Comparison of ENCODE assay signal across 8 mouse cellular contexts in genomic region chr10:68558105-68558827, GRCm38 (mm10). TPM values are rescaled to one million over a fixed set of nuclear protein-coding genes. Genes with fewer than 3 reads are reported as not detected.
DNase-seq lines count a peak whose midpoint lies in the region; ATAC-seq and TF ChIP-seq lines count a peak whose summit lies in the region.

No protein-coding gene starts in this region.

- peak; percentile 67 for ATAC-seq in forebrain, embryonic 14.5 days
- no peak for ATAC-seq in forebrain, embryonic 12.5 days (ENCODE audit: low FRiP score)

- no peak for TF ChIP-seq CTCF in gastrocnemius, adult 2 months (IDR thresholded peaks at IDR 0.05)

- no peak overlapping the region for H3K27ac ChIP-seq in forebrain, embryonic 14.5 days (ENCODE audit: low read depth, low read length)
- H3K27ac ChIP-seq in forebrain, embryonic 12.5 days: no peak overlapping the region
- H3K27ac ChIP-seq in gastrocnemius, adult 2 months: peak overlapping the region; percentile 58; the same call in 1 of the 2 replicates

- intact Hi-C loops in gastrocnemius, adult 2 months (cut with DNase I): no loop called here
- intact Hi-C loops in left cerebral cortex, postnatal 25 days (cut with DNase I): loop anchor here (5.0 kb wide), 1 partner anchor 281 kb away; the partner anchor contains the start of gene Arid5b

- no peaks in the 10 kb centered on the region for H3K27me3 ChIP-seq in forebrain, embryonic 14.5 days (replicated peaks; ENCODE audit: control insufficient read depth, insufficient read depth, low read length)
- no peaks in the 10 kb centered on the region for H3K27me3 ChIP-seq in forebrain, embryonic 12.5 days

- DNase-seq in forebrain, embryonic 14.5 days (ENCODE audit: low spot score): peak; percentile 79
- peak; percentile 16 for DNase-seq in cerebellum, adult 9-10 months
- peak; percentile 80 for DNase-seq in gastrocnemius, adult 2 months
- peak; percentile 57 to 58 for DNase-seq in kidney, adult 8-10 months
- DNase-seq in left cerebral cortex, postnatal 25 days (ENCODE audit: low spot score in 2 of 2): peak; percentile 58 to 94
- peak; percentile 70 for DNase-seq in right cerebral cortex, postnatal 25 days
- DNase-seq in MN1 (ENCODE audit: low spot score): no peak

- no peaks in the 10 kb centered on the region; the same call in 1 of the 2 replicates for H3K4me1 ChIP-seq in forebrain, embryonic 14.5 days (ENCODE audit: control insufficient read depth, insufficient read depth, low read length)
- peaks cover 4% of the 10 kb centered on the region; the same call in 1 of the 2 replicates for H3K4me1 ChIP-seq in forebrain, embryonic 12.5 days

- WGBS in forebrain, embryonic 14.5 days: 45% methylated on average over 13 of the region's 13 CpGs
- 60% methylated on average over 13 of the region's 13 CpGs for WGBS in forebrain, embryonic 12.5 days

- no peak overlapping the region for H3K9ac ChIP-seq in forebrain, embryonic 14.5 days (ENCODE audit: low read length)
- no peak overlapping the region for H3K9ac ChIP-seq in forebrain, embryonic 12.5 days

- H3K9me3 ChIP-seq in forebrain, embryonic 14.5 days (replicated peaks; ENCODE audit: control insufficient read depth, low read length): no peaks in the 10 kb centered on the region
- H3K9me3 ChIP-seq in forebrain, embryonic 12.5 days: no peaks in the 10 kb centered on the region

- no peaks in the 10 kb centered on the region for H3K36me3 ChIP-seq in forebrain, embryonic 14.5 days (ENCODE audit: control insufficient read depth, insufficient read depth, low read length)
- H3K36me3 ChIP-seq in forebrain, embryonic 12.5 days (replicated peaks): no peaks in the 10 kb centered on the region

- no peak overlapping the region for H3K4me3 ChIP-seq in forebrain, embryonic 14.5 days (ENCODE audit: low read depth, low read length)
- H3K4me3 ChIP-seq in forebrain, embryonic 12.5 days (replicated peaks): no peak overlapping the region
- H3K4me3 ChIP-seq in gastrocnemius, adult 2 months: peak overlapping the region; percentile 40

- H3K4me2 ChIP-seq in forebrain, embryonic 14.5 days (ENCODE audit: low read length): no peak overlapping the region; the same call in 1 of the 2 replicates
- no peak overlapping the region for H3K4me2 ChIP-seq in forebrain, embryonic 12.5 days

RNA-seq across cellular contexts. Expression of gene Cabcoco1, which starts 16.6 kb away (rescaled TPM):
- polyA plus RNA-seq in forebrain, embryonic 14.5 days (2014; fragmentation: Nextera tagmentation; extraction: Ambion mirVana): 1.1 and 1.2 TPM in 2 replicates
- 0.36 and 0.38 TPM in 2 replicates for polyA plus RNA-seq in forebrain, embryonic 12.5 days (2016; fragmentation: Nextera tagmentation; extraction: Ambion mirVana)
- under 1 TPM; 0.33 to 0.78 TPM for total RNA-seq in gastrocnemius, adult 2 months (2021)
- total RNA-seq in left cerebral cortex, postnatal 25 days (2021): 1 to 10 TPM; 1.7 to 2.4 TPM
